ENCODE assay signal across 11 mouse cellular contexts in the genomic region with DNA sequence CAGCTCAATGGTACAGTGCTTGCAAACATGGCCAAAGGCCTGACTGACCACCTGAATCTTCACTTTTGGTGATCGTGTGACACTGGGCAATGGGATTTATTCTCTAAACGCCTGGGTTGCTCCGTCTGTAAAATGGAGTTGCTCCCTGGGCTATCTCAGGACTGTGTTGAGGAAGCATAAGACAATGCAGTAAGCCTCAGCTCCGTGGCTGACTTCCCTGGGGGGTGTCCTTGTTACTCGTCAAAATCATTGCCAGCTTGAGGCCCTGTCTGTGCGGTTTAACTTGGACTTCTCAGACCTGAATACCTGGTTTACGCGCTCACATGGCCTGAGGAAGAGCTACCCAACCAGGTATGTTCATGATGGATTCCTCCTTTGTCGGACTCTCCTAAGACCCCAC.
DNase-seq lines count a peak whose midpoint lies in the region; ATAC-seq and TF ChIP-seq lines count a peak whose summit lies in the region.
"Had no signal": no experiment of that assay in that cellular context is flagged by ENCODE, and none has a peak within 500 bp of the region (broad histone marks: within the 10 kb centered on the region; RNA-seq: fewer than 3 reads in every experiment).

No protein-coding gene starts in this region.

- H3K27me3 ChIP-seq in stomach, embryonic 16.5 days (ENCODE audit: control insufficient read depth, insufficient read depth, low read length) = no peaks in the 10 kb centered on the region
- H3K27me3 ChIP-seq in stomach, postnatal 0 days (ENCODE audit: control insufficient read depth, insufficient read depth, low read length) = no peaks in the 10 kb centered on the region
- H3K27me3 ChIP-seq in limb, embryonic 13.5 days = no peaks in the 10 kb centered on the region
- no peaks in the 10 kb centered on the region for H3K27me3 ChIP-seq in neural tube, embryonic 15.5 days (replicated peaks)
- H3K27me3 ChIP-seq: liver, embryonic 13.5 days had no signal

- no peak overlapping the region for H3K4me3 ChIP-seq in stomach, embryonic 16.5 days (replicated peaks; ENCODE audit: low read length)
- H3K4me3 ChIP-seq in stomach, postnatal 0 days (ENCODE audit: low read depth, low read length) = no peak overlapping the region
- H3K4me3 ChIP-seq in limb, embryonic 13.5 days = no peak overlapping the region
- no peak overlapping the region for H3K4me3 ChIP-seq in neural tube, embryonic 15.5 days (replicated peaks)

- H3K36me3 ChIP-seq in stomach, embryonic 16.5 days (ENCODE audit: control insufficient read depth, insufficient read depth, low read length) = no peaks in the 10 kb centered on the region
- no peaks in the 10 kb centered on the region for H3K36me3 ChIP-seq in stomach, postnatal 0 days (ENCODE audit: control insufficient read depth, insufficient read depth, low read length)
- H3K36me3 ChIP-seq in limb, embryonic 13.5 days = no peaks in the 10 kb centered on the region
- no peaks in the 10 kb centered on the region for H3K36me3 ChIP-seq in neural tube, embryonic 15.5 days
- H3K36me3 ChIP-seq: liver, embryonic 13.5 days had no signal

- H3K9me3 ChIP-seq in stomach, embryonic 16.5 days (replicated peaks; ENCODE audit: control insufficient read depth, low read length) = no peaks in the 10 kb centered on the region
- H3K9me3 ChIP-seq in stomach, postnatal 0 days (ENCODE audit: control insufficient read depth, low read length) = no peaks in the 10 kb centered on the region
- H3K9me3 ChIP-seq in limb, embryonic 13.5 days = no peaks in the 10 kb centered on the region
- no peaks in the 10 kb centered on the region for H3K9me3 ChIP-seq in neural tube, embryonic 15.5 days (replicated peaks)
- H3K9me3 ChIP-seq: liver, embryonic 13.5 days had no signal

- TF ChIP-seq CTCF in stomach, postnatal 0 days (IDR thresholded peaks at IDR 0.05; ENCODE audit: low read depth) = no peak

- H3K4me1 ChIP-seq in stomach, embryonic 16.5 days (ENCODE audit: control insufficient read depth, insufficient read depth, low read length) = peaks cover 9% of the 10 kb centered on the region
- H3K4me1 ChIP-seq in stomach, postnatal 0 days (replicated peaks; ENCODE audit: control insufficient read depth, insufficient read depth) = peaks cover 4% of the 10 kb centered on the region; the same call in 1 of the 2 replicates
- H3K4me1 ChIP-seq in limb, embryonic 13.5 days = peaks cover 29% of the 10 kb centered on the region
- H3K4me1 ChIP-seq in neural tube, embryonic 15.5 days = peaks cover 35% of the 10 kb centered on the region

- no peak overlapping the region for H3K9ac ChIP-seq in stomach, embryonic 16.5 days (ENCODE audit: low read length)
- H3K9ac ChIP-seq in stomach, postnatal 0 days (ENCODE audit: low read length) = no peak overlapping the region
- no peak overlapping the region; the same call in 1 of the 2 replicates for H3K9ac ChIP-seq in limb, embryonic 13.5 days
- no peak overlapping the region for H3K9ac ChIP-seq in neural tube, embryonic 15.5 days (replicated peaks)

- peak; percentile 90 for DNase-seq in heart, adult 11 months
- no peak for DNase-seq in heart, adult 9 months (ENCODE audit: low spot score in 2 of 2)
- no peak for DNase-seq in stomach, postnatal 0 days (ENCODE audit: low spot score)
- DNase-seq in ovary, postnatal 36 days (ENCODE audit: low spot score) = no peak
- DNase-seq in frontal cortex, postnatal 14 days (ENCODE audit: low spot score in 2 of 2) = no peak
- DNase-seq: gastrocnemius, postnatal 25 days; kidney, postnatal 4 days; liver, embryonic 13.5 days had no signal

- peak overlapping the region; percentile 11; the same call in 1 of the 2 replicates for H3K27ac ChIP-seq in stomach, embryonic 16.5 days (ENCODE audit: low read length)
- no peak overlapping the region for H3K27ac ChIP-seq in stomach, postnatal 0 days (replicated peaks)
- H3K27ac ChIP-seq in limb, embryonic 13.5 days = no peak overlapping the region
- H3K27ac ChIP-seq in neural tube, embryonic 15.5 days (replicated peaks) = peak overlapping the region; percentile 99
- H3K27ac ChIP-seq: liver, embryonic 13.5 days had no signal

- 82% methylated on average over 9 of the region's 9 CpGs for WGBS in stomach, embryonic 16.5 days
- 81% methylated on average over 9 of the region's 9 CpGs for WGBS in stomach, postnatal 0 days
- 81% methylated on average over 9 of the region's 9 CpGs for WGBS in limb, embryonic 13.5 days
- 83% methylated on average over 9 of the region's 9 CpGs for WGBS in neural tube, embryonic 15.5 days

- TF ChIP-seq EP300 in stomach, postnatal 0 days (optimal IDR thresholded peaks at IDR 0.05) = no peak

- no peak overlapping the region for H3K4me2 ChIP-seq in stomach, embryonic 16.5 days (ENCODE audit: low read depth, low read length)
- no peak overlapping the region for H3K4me2 ChIP-seq in stomach, postnatal 0 days (replicated peaks; ENCODE audit: low read depth)
- H3K4me2 ChIP-seq in limb, embryonic 13.5 days (replicated peaks) = peak overlapping the region; percentile 85
- H3K4me2 ChIP-seq in neural tube, embryonic 15.5 days = peak overlapping the region; percentile 88

- ATAC-seq in stomach, embryonic 16.5 days (ENCODE audit: insufficient read depth, low FRiP score) = no peak
- no peak for ATAC-seq in stomach, postnatal 0 days (ENCODE audit: low FRiP score, low TSS enrichment)
- ATAC-seq in limb, embryonic 13.5 days (ENCODE audit: low FRiP score, low read depth) = no peak
- no peak for ATAC-seq in neural tube, embryonic 15.5 days (ENCODE audit: low FRiP score)

Comparison
In these comparisons a context has a peak if more than half of its experiments do, and no peak if none do; other contexts are left out.
1. H3K27ac ChIP-seq: peak in stomach, embryonic 16.5 days (single experiment) and neural tube, embryonic 15.5 days (single experiment); none in stomach, postnatal 0 days (single experiment) and limb, embryonic 13.5 days (single experiment).
2. H3K4me2 ChIP-seq: peak in limb, embryonic 13.5 days (single experiment) and neural tube, embryonic 15.5 days (single experiment); none in stomach, embryonic 16.5 days (single experiment) and stomach, postnatal 0 days (single experiment).